Mouse (Mus musculus): ENCODE measurements around the gene Nalcn.

- TF ChIP-seq RAD21 (IDR thresholded peaks at IDR 0.05; ENCODE audit: low read depth, low read length) (no peak), CTCF (IDR thresholded peaks at IDR 0.05 in 2 of 3, conservative IDR thresholded peaks at IDR 0.05 in 1 of 3; ENCODE audit: control insufficient read depth in 1 of 3, insufficient read depth in 1 of 3, low read depth in 2 of 3, low read length in 3 of 3, poor library complexity in 1 of 3, severe bottlenecking in 1 of 3) (no peak), MEF2A (IDR thresholded peaks at IDR 0.05; ENCODE audit: extremely low read depth, insufficient replicate concordance, low read depth, low read length, poor library complexity, severe bottlenecking) (no peak), ZMIZ1 (IDR thresholded peaks at IDR 0.05; ENCODE audit: low read depth, low read length) (no peak)
Measured at GRCm38 (mm10) chr14:123587412-123587811, 39.5 kb downstream of the Nalcn start.
